Mouse (Mus musculus) C2C12 (cell line): Measurements from ENCODE around the gene Zxdc.

Experiments
- CEBPB ChIP-seq: IDR thresholded peaks from one replicate; pipeline ENCODE4 v1.6.1; 2011; ENCODE audit warnings: low read depth, mild to moderate bottlenecking, control low read depth, moderate library complexity
- CTCF ChIP-seq: IDR thresholded peaks from one replicate; pipeline ENCODE4 v1.5.1; 2011; ENCODE audit not compliant: control insufficient read depth, insufficient read depth, insufficient read length
- MAX ChIP-seq: IDR thresholded peaks from one replicate; pipeline ENCODE4 v1.6.1; 2011; ENCODE audit warnings: mild to moderate bottlenecking, control low read depth

DNA sequence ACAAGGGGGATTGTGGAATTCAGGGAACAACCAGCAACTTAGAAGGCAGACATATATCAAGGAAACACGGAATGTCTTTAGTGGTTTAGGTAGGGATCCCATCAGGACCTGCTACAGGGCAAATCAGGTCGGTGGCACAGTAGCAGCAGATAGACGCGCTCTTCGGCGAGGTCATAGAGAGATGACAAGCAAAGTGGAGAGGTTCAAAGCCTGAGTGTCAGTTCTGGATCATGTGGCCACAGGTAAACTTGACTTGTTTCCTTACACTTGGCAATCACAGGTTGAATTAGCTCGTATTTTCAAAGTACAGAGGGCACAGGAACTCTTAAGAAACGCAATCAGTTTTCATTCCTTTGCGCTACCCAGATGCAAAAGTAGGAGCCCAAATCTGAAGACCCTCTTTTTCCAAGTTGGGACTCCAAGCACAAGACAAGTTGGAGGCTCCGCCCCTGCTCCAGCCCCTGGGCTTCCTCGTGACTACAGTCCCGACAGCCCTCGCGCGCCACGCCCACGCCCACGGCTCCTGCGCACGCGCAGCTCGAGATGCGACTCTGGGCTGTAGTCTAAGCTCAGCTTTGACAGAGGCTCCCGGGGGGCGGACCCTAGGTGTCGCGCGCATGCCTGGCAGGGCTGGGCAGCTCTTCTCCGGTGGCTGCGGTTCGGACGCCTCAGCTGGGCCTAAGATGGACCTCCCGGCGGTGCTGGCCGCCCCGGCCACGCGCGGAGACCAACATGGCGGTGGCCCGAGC lies at the start of gene Zxdc:
- TF ChIP-seq CTCF (no peak), MAX (peak; percentile 49), CEBPB (no peak)
